Mouse (Mus musculus) gastrocnemius, postnatal 36 days (tissue): ENCODE measurements around the gene Pef1. TPM values are rescaled to one million over a fixed set of nuclear protein-coding genes. Genes with fewer than 3 reads are reported as not detected.
A peak's percentile ranks its signal among the peaks of the same experiment; 100 is the strongest.

Source experiments
- DNase-seq, 2 experiments: peaks; one replicate each; pipeline ENCODE4 v3.0.0; 2022
- intact Hi-C: fragments of 180-260 bp; cut with DNase I; formaldehyde crosslinking; loops from one replicate; pipeline ENCODE4 v1.15.1; 2025
- long read RNA-seq, 2 experiments: library from polyadenylated mRNA; stranded (forward); transcript quantifications; one replicate each; pipeline ENCODE4 v2.0.0; 2021
- total RNA-seq, 2 experiments: library from RNA; stranded (reverse); gene quantifications; 2 replicates each; pipeline ENCODE4 v1.2.3; 2021

Pef1 gene
- 10 to 100 TPM; 32.0 to 34.3 TPM for total RNA-seq
- long read RNA-seq, experiment 1, transcript Pef1-201 (5 exons, 1,551 nt), result major isoform, 18 of 23 reads
- long read RNA-seq, experiment 1, partial matches to known transcripts, result 3 of 23 reads
- long read RNA-seq, experiment 1, other reads (novel, unspliced or antisense), result 2 of 23 reads
- long read RNA-seq, experiment 2, transcript Pef1-201 (5 exons, 1,551 nt), result major isoform, 17 of 22 reads
- long read RNA-seq, experiment 2, partial matches to known transcripts, result 5 of 22 reads
- long read RNA-seq, experiment 2, other reads (novel, unspliced or antisense), result 0 of 22 reads

- intact Hi-C loops, result no loop called here
- DNase-seq, result no peak
Measured at GRCm38 (mm10) chr4:130102111-130102651, at the start of gene Pef1. Gene Pef1, plus strand, starts transcription at chr4:130102558.

GRCm38 (mm10) chr4:130053111-130053510 lies 49.2 kb upstream of the Pef1 start:
- intact Hi-C loops, result no loop called here
- DNase-seq, result no peak

- intact Hi-C loops, result no loop called here
- DNase-seq, result no peak
Measured at GRCm38 (mm10) chr4:130054727-130055126, 47.6 kb upstream of the Pef1 start.

- intact Hi-C loops, result no loop called here
- DNase-seq, result no peak
Measured at GRCm38 (mm10) chr4:130055160-130056010, 47.0 kb upstream of the Pef1 start.

DNA sequence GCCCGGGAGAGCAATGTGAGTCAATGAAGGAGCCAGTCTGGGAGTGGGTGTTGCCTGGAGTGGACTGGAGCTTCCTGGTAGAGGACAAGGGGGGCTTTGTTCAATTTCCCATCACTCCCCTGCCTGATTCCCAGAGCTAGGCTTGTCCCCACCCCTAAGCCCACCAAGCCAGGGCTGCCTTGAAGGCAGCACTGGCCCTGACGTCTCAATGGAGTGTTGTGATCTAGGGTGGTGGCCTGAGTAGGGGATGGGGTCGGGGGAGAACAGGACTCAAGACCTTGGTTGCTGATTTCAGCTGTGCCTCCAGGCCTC lies 46.4 kb upstream of the Pef1 start:
- no peak for DNase-seq
- intact Hi-C loops, result no loop called here

GRCm38 (mm10) chr4:130056471-130056870 lies 45.9 kb upstream of the Pef1 start:
- intact Hi-C loops, result no loop called here
- no peak for DNase-seq

DNA sequence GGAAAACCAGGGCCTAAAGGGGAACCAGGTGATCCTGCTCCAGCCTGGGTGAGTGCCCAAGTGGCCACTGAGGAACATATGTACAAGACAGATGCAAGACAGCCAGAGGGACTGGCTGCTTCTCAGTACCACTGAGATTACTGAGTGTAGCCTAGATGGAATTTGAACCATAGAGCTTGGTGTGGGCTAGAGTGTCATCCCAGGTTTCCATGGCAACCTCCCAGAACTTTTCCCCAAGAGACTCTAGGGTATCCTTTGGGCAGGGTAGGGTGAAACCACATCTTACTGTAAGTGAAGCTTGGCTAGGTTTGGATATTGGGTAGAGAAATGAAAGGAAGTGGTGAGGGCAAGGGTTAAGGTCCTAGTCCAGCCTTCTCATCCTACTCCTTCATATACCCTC lies 41.4 kb upstream of the Pef1 start:
- intact Hi-C loops, result no loop called here
- DNase-seq, result no peak

GRCm38 (mm10) chr4:130063191-130063590 lies 39.2 kb upstream of the Pef1 start:
- intact Hi-C loops, result no loop called here
- DNase-seq, result no peak

DNA sequence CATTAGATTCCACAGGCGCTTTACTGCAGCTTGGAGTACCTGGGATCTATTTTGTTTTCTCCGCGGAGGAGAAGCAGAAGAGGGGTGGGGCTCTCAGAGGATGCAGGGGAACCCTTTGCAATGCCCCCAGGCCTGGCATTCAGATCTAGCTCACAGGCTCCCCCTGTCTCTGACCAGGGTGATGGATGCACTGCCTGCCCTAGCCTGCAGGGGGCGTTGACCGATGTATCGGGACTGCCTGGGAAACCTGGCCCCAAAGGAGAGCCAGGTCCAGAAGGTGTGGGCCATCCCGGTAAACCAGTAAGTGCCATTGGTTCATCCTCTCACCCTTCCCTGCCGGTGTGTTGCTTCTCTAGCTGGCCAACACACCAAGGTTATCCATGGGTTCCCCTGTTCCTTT lies 35.5 kb upstream of the Pef1 start:
- DNase-seq, result no peak
- intact Hi-C loops, result no loop called here

DNA sequence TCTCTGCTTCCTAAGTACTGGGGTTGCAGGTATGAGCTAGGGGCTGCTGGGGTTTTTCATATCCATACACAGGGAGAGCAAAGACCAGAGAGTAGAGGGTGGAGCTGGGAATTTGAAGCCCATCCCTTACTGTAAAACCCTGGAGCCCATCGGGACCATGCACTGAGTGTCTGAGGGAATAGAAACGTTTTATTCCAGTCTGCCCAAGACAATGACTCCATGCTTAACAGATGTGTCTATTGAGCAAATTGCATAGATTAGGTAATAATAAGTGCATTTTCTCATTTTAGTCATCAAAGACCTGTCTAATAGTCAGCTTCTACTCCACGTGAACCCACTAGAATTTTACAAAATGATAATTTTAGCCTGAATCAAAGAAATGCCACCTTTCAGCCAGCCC lies 31.8 kb upstream of the Pef1 start:
- intact Hi-C loops, result no loop called here
- DNase-seq, result no peak

DNA sequence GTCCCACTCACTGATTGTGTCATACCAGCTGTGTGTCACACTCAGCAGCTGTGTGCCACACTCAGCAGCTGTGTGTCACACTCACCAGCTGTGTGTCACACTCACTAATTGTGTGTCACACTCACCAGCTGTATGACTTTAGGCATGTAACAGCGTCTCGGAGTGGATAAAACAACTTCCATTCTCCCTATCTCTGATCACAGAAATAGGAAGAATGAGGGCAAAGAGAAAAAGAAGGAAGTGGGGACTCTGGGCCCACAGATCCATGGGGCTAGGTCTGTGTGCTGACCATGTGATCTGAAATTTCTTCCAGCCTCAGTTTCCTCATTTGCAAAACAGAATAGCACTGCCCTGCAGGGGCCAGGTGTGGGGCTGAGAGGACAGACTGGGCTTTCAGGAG lies 30.6 kb upstream of the Pef1 start:
- intact Hi-C loops, result no loop called here
- DNase-seq, result no peak

GRCm38 (mm10) chr4:130073367-130073766 lies 29.0 kb upstream of the Pef1 start:
- intact Hi-C loops, result no loop called here
- DNase-seq, result no peak

DNA sequence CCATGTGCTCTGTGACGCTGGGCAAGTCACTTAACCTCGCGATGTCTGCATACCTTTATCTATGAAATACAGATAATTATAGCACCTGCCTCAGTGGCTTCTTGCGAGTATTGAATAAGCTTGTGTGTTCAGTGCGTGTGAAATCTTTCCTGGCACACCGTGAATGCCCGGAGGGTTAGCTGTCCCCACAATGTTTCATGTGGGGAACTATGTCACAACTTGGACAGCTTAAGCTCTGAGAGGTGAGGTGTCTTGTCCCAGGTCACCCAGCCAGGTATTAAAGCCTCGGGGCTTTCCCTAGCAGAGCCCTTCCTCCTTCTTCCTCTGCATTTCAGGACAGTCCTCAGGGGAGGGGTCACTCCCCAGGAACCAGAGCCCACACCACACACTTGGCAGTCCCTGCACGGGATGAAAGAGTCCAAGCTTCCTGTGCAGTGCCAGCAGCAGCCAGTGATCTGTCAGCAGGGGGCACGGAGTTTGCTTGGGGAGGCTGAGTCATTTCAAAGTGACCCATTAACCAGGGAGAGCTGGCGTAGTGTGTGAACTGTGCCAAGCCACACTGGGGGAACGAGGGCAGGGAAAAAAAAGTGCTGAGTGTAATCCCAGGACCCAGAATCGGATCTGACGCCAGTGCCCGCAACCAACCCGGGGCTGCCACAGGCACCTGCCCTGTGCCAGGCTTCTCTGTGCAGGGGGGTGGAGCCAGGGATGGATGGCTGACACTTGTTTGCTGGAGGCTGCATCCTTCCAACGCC lies 27.4 kb upstream of the Pef1 start:
- intact Hi-C loops, result no loop called here
- DNase-seq, result no peak

- peak; percentile 39 for DNase-seq
- intact Hi-C loops, result no loop called here
Measured at GRCm38 (mm10) chr4:130076856-130077255, 25.5 kb upstream of the Pef1 start.

DNA sequence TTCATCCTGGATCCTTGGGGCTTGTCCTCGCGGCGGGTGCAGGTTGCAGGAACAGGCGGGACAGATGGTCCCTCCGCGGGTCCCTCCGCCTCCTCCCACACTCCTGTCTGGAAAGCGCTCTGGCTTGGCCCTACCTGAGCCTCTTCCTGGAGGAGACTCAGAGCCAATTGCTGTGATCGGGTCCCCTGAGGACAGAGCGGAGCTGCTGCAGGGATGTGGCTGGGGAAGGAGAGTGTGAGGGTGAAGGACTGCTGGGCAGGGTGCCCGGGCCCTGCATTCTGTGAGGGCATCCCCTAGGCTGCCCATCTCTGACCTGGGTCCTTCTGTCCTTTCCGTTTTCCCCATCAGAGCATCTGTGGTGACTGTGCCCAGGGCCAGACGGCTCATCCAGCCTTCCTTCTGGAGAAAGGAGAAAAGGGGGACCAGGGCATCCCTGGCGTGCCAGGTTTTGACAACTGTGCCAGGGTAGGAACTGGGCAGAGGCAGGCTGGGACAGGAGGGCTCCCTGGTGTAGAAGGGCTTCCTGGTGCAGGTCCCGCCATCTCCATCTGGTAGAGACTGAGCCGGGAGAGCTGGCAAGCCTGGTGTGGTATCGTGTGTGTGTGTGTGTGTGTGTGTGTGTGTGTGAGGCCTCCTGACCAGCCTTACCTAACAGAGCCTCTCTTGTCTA lies 23.4 kb upstream of the Pef1 start:
- intact Hi-C loops, result no loop called here
- DNase-seq, result peak in 1 of 2 experiments; percentile 4

DNA sequence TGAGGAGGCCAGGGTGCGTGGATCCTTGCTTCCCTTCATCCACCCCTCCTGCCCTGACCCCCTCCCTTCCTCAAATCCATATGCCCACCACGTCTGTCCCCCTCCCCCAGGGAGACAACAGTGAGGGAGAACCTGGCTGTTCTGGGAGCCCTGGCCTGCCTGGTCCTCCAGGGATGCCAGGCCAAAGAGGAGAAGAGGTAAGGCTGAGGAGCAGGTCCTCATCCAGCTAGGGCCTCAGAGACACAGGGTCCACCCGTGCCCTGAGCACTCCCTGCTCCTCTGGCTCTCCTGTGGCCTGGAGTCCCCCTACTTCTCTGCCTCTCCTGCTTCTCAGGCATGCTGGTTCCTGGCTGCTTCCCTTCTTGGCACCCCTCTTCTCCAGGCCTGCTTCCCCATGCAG lies 22.8 kb upstream of the Pef1 start:
- intact Hi-C loops, result no loop called here

DNA sequence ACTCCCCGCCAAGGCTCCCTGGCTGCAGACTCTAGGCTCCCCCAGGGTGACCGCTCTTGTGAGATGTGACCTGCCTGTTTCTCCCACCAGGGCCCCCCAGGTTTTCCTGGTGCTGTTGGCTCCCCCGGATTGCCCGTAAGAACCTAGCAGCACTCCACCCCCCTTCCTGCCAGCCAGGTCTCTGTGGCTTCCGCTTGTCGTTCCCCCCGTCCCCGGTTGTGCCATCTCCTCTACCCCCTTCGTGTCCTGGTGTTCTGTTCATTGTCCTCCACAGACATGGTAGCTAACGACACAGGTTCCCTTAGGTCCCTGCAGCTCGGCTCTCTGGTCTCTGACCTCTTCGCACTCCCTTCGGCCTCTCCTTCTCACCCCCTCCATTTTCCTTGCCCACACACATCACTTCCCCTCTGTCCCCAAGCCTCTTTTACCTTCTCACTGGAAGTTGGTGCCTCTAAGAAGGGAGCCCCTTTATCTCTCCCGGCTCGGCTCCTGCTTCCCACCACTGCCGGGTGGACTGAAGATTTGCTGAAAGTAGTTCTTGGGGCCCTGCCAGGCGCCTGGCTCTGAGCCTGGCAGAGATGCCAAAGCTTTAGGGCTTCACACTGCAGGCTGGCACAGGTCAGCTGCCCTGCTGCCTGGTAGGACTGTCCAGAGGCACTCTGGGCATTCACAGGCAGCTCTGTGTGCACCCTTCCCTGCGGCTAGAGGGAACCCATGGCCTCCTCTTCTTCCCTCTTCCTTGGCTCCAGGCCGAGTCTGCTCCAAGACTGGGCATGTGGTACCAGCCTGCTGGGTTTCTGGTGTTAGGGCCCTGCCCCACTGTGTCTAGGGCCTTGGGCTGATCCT lies 20.8 kb upstream of the Pef1 start:
- peak; percentile 32 to 52 for DNase-seq
- intact Hi-C loops, result no loop called here

More for the DNA sequence above, 22.8 kb upstream of the Pef1 start:
- DNase-seq, result no peak

DNA sequence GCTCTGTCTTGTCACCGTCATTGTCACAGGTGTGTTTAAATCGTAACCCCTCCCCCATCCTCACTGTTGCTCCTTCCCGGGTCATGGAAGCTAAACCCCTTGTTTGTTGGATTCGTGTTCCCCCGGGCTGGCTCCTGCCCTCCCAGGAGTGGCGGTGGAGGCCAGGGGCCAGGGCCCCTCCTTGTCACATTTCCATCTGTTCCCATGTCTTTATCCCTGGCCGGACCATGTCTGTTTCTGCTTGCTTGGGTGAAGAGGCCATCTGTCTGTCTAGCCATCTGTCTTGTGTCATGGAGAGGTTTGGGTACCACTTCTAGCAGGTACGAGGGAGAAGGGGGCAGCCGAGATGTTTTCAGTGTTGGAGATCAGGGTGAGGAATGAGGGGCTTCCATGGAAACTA lies 20.1 kb upstream of the Pef1 start:
- no peak for DNase-seq
- intact Hi-C loops, result no loop called here

- DNase-seq, result peak in 1 of 2 experiments; percentile 48
- intact Hi-C loops, result no loop called here
Measured at GRCm38 (mm10) chr4:130084331-130084945, 17.9 kb upstream of the Pef1 start.
